Mouse (Mus musculus): ENCODE measurements at regions not wholly inside any gene's neighbourhood (a gene's known extent, or its start where the extent isn't known, plus 50 kb on each side); places are given as distances from the start of the nearest gene placed in this dataset.

GRCm38 (mm10) chr10:17618024-17618423 lies 105.0 kb upstream of the Cited2 start:
- TF ChIP-seq CTCF (IDR thresholded peaks at IDR 0.05) (no peak), POLR2A (IDR thresholded peaks at IDR 0.05; ENCODE audit: insufficient read depth, low read depth, low read length) (no peak)

Data from heart, adult 2 months (tissue).